Mouse (Mus musculus): ENCODE data around the gene Bpifa6. TPM values are rescaled to one million over a fixed set of nuclear protein-coding genes. Genes with fewer than 3 reads are reported as not detected.

The Bpifa6 gene
- not detected in 2 replicates for polyA plus RNA-seq (2012; rRNA removed)

GRCm38 (mm10) chr2:153974582-153974981 lies at the start of gene Bpifa6:
Bpifa6 (plus strand) TSS chr2:153974945.
- 59% methylated on average over 5 of the region's 5 CpGs for WGBS
- no peak for DNase-seq (ENCODE audit: low read depth, low spot score)

GRCm38 (mm10) chr2:153929871-153930413 lies 44.8 kb upstream of the Bpifa6 start:
- 44% methylated on average over 3 of the region's 3 CpGs for WGBS
- DNase-seq (ENCODE audit: low read depth, low spot score), result no peak

- DNase-seq (ENCODE audit: low read depth, low spot score), result no peak
- 81% methylated on average over 6 of the region's 6 CpGs for WGBS
Observed at GRCm38 (mm10) chr2:153931125-153931524, 43.6 kb upstream of the Bpifa6 start.

GRCm38 (mm10) chr2:153933311-153933710 lies 41.4 kb upstream of the Bpifa6 start:
- 77% methylated on average over 6 of the region's 6 CpGs for WGBS
- DNase-seq (ENCODE audit: low read depth, low spot score), result no peak

- whole genome bisulfite sequencing, result 78% methylated on average over 6 of the region's 6 CpGs
- DNase-seq (ENCODE audit: low read depth, low spot score), result no peak
Observed at GRCm38 (mm10) chr2:153935348-153935747, 39.4 kb upstream of the Bpifa6 start.

- DNase-seq (ENCODE audit: low read depth, low spot score), result no peak
- WGBS, result 73% methylated on average over 5 of the region's 5 CpGs
Observed at GRCm38 (mm10) chr2:153937843-153938242, 36.9 kb upstream of the Bpifa6 start, which contains the start of gene Bpifb4. Bpifb4 (plus strand) TSS chr2:153938212.

- DNase-seq (ENCODE audit: low read depth, low spot score), result no peak
- WGBS, result 27% methylated on average over 3 of the region's 3 CpGs
Observed at GRCm38 (mm10) chr2:153943537-153943936, 31.2 kb upstream of the Bpifa6 start.

- DNase-seq (ENCODE audit: low read depth, low spot score), result no peak
- WGBS, result 68% methylated on average over 8 of the region's 8 CpGs
Observed at GRCm38 (mm10) chr2:153944567-153944966, 30.2 kb upstream of the Bpifa6 start.

GRCm38 (mm10) chr2:153952897-153953296 lies 21.8 kb upstream of the Bpifa6 start:
- 29% methylated on average over 6 of the region's 6 CpGs for WGBS
- peak; percentile 21 for DNase-seq (ENCODE audit: low read depth, low spot score)

- DNase-seq (ENCODE audit: low read depth, low spot score), result no peak
- WGBS, result 6% methylated on average over 6 of the region's 6 CpGs
Observed at GRCm38 (mm10) chr2:153953836-153954235, 20.9 kb upstream of the Bpifa6 start.

GRCm38 (mm10) chr2:153962821-153963331 lies 11.9 kb upstream of the Bpifa6 start:
- WGBS, result 64% methylated on average over 4 of the region's 4 CpGs
- no peak for DNase-seq (ENCODE audit: low read depth, low spot score)

GRCm38 (mm10) chr2:153963334-153963733 lies 11.4 kb upstream of the Bpifa6 start:
- WGBS, result 83% methylated on average over 1 of the region's 1 CpGs
- no peak for DNase-seq (ENCODE audit: low read depth, low spot score)

GRCm38 (mm10) chr2:153970221-153970620 lies 4.5 kb upstream of the Bpifa6 start:
- DNase-seq (ENCODE audit: low read depth, low spot score), result no peak
- 76% methylated on average over 5 of the region's 5 CpGs for WGBS

GRCm38 (mm10) chr2:153995770-153996169 lies 21.0 kb downstream of the Bpifa6 start:
- peak; percentile 33 for DNase-seq (ENCODE audit: low read depth, low spot score)
- 3% methylated on average over 7 of the region's 7 CpGs for WGBS

- no peak for DNase-seq (ENCODE audit: low read depth, low spot score)
- WGBS, result 57% methylated on average over 3 of the region's 3 CpGs
Observed at GRCm38 (mm10) chr2:154000501-154000900, 25.8 kb downstream of the Bpifa6 start.

- no peak for DNase-seq (ENCODE audit: low read depth, low spot score)
Observed at GRCm38 (mm10) chr2:154001056-154001455, 26.3 kb downstream of the Bpifa6 start.

GRCm38 (mm10) chr2:154004456-154004855 lies 29.7 kb downstream of the Bpifa6 start:
- DNase-seq (ENCODE audit: low read depth, low spot score), result no peak
- 74% methylated on average over 1 of the region's 1 CpGs for WGBS

- DNase-seq (ENCODE audit: low read depth, low spot score), result no peak
- 87% methylated on average over 1 of the region's 1 CpGs for WGBS
Observed at GRCm38 (mm10) chr2:154005094-154005493, 30.3 kb downstream of the Bpifa6 start.

GRCm38 (mm10) chr2:154005734-154006133 lies 31.0 kb downstream of the Bpifa6 start:
- 85% methylated on average over 4 of the region's 4 CpGs for WGBS
- no peak for DNase-seq (ENCODE audit: low read depth, low spot score)

- DNase-seq (ENCODE audit: low read depth, low spot score), result no peak
- 79% methylated on average over 2 of the region's 2 CpGs for WGBS
Observed at GRCm38 (mm10) chr2:154006331-154006730, 31.6 kb downstream of the Bpifa6 start.

- 73% methylated on average over 1 of the region's 1 CpGs for WGBS
- DNase-seq (ENCODE audit: low read depth, low spot score), result no peak
Observed at GRCm38 (mm10) chr2:154007381-154007780, 32.6 kb downstream of the Bpifa6 start.

GRCm38 (mm10) chr2:154007965-154008364 lies 33.2 kb downstream of the Bpifa6 start, which contains the start of gene Bpifa2:
Bpifa2 (plus strand) TSS chr2:154008265.
- no peak for DNase-seq (ENCODE audit: low read depth, low spot score)
- WGBS, result 71% methylated on average over 3 of the region's 3 CpGs
